Mouse (Mus musculus): ENCODE measurements around the gene Chad. TPM values are rescaled to one million over a fixed set of nuclear protein-coding genes. Genes with fewer than 3 reads are reported as not detected.

Gene Chad
- polyA plus RNA-seq, 1 experiment from 2014 or later: 0.28 TPM

DNA sequence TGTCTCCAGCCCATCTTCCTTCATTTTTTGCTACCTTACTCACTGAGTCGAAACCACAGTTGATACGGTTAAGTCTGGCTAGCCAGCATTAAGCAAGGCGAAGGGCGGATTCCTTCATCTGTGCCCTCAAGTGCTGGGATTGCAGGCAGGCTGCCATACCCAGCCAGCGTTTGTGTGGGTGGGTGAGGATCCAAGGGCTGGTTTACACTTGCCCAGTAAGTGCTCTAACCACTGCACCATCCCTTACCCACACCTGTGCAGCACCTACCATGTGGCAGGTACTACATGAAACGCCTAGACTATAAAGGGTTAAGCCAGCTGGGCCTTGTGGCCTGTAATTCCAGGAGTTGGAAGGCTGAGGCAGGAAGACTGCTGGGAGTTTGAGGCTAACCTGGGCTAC lies 17.6 kb upstream of the Chad start:
- H3K4me3 ChIP-seq: no peak overlapping the region
- no peak for DNase-seq (ENCODE audit: low spot score)
- no peaks in the 10 kb centered on the region for H3K27me3 ChIP-seq (ENCODE audit: insufficient read depth, poor library complexity, severe bottlenecking)
- H3K9me3 ChIP-seq: 0 out of 2 replicates have a peak, but pooled peaks cover 3% of the 10 kb centered on the region
- WGBS: 93% methylated on average over 6 of the region's 6 CpGs
- peaks cover 6% of the 10 kb centered on the region; the same call in 1 of the 2 replicates for H3K36me3 ChIP-seq
- no peak overlapping the region for H3K27ac ChIP-seq
- peaks cover 24% of the 10 kb centered on the region for H3K4me1 ChIP-seq

DNA sequence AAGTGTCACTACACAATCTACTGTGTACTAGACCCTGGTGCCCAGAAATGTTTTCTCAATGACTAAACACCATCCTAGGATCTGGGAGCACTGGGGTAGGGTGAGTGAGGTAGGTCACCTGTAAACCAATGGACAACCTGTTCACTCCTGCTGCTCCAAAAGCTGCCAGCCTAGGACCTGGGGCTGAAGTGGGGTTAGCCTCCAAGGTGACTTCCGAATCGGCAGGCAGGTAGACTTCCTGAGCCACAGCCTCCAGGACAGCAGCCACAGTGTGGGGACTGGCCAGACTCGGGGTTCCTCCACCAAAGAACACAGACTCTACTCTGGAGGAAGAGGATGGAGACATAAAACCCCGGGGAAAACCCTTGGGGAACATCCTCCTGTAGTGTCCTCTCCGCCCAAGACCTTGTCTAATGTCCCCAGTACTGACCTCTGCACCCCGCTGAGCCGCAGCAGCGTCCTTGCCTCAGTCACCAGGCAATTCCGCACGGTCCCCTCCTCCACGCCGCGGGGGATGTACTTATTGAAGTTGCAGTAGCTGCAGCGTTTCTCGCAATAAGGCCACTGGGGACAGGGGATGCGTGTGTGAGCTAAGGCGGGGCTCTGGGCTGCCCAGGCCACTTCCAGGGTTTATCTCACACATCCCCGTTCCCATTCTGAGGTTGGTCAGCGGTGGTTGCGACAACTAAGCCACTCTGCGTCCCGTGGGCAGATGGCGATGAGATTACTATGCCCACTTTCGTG lies 16.6 kb upstream of the Chad start:
- Histone ChIP-seq H3K9me3 (0 out of 2 replicates have a peak, but pooled peaks cover 3% of the 10 kb centered on the region), H3K4me3 (peak overlapping the region; percentile 76), H3K27me3 (ENCODE audit: insufficient read depth, poor library complexity, severe bottlenecking) (no peaks in the 10 kb centered on the region), H3K36me3 (no peaks in the 10 kb centered on the region), H3K4me1 (peaks cover 24% of the 10 kb centered on the region), H3K27ac (peak overlapping the region; percentile 93)
- 13% methylated on average over 24 of the region's 24 CpGs for WGBS
- no peak for DNase-seq (ENCODE audit: low spot score)

DNA sequence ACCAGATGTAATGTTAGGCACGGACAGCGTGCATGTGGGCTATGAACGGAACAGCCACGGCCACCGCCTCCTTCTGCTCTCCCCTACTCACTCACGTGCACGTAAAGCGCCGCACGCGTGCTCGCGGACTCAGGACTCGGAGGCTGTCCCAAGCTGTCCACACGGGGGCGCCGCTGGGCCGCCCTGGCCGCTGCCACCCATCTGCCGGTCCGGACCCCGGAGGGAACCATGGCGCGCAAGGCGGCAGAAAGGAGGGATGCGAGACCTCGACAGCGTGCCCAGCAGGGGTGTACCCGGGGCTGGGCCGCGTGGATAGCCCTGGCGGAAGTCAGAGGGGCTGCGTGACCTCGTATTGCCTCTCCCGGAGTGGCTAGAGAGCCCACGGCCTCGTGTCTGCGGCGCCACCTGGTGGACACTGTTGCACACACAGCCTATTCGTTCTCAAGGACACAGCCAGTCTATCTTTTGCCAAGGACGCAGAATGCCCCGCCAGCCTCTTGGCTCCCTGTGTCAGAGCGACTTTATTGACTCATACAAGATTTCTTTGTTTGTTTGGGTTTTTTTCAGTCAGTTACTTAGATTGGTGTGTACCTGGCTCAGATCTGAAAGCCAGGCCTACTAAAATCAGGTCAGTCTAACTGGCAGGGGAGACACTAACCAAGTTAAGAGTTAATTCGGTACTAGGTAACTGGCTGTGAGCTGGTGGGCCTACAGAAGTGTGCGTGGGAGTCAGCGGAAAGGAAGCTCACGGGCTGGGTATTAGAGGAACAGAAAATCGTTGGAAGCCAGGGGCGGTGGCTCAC lies 15.8 kb upstream of the Chad start, which contains the start of gene Rsad1:
Rsad1 (minus strand) TSS at position 368 of the 803 bp plus-strand sequence.
- Histone ChIP-seq H3K4me1 (peaks cover 24% of the 10 kb centered on the region), H3K9me3 (0 out of 2 replicates have a peak, but pooled peaks cover 3% of the 10 kb centered on the region), H3K27ac (peak within 1 kb of the TSS; percentile 93), H3K36me3 (no peaks in the 10 kb centered on the region), H3K4me3 (peak within 1 kb of the TSS; percentile 76), H3K27me3 (ENCODE audit: insufficient read depth, poor library complexity, severe bottlenecking) (no peaks in the 10 kb centered on the region)
- DNase-seq (ENCODE audit: low spot score): peak; percentile 96
- 4% methylated on average over 49 of the region's 49 CpGs for WGBS

DNA sequence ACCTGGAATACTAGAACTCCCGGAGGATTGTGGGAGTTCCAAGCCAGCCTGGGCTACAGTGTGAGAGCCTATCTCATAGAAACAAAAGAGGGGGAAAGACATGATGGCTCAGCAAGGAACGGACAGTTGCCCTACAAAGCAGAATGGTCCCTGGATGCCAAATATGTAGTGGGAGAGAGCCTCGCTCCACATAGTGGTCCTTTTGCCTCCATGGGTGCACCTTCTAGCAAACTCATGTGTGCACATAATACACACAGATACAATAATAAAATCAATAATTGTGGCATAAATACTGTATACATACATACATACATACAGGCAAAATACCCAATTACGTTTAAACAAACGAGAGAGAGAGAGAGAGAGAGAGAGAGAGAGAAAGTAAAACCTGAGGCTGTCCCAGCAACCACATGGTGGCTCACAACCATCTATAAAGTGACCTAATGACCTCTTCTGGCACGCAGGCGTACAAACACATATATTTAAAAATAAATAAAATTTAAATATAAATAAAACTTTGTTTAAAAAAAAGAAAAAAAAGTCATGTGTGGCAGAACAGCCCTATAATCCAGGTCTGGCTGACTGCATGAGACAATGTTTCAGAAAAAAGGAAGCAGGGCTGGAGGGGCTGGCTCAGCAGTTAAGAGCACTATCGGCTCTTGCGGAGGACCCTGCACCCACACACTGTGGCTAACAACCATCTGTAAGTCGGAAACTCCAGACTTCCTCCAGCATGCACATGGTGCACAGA lies 15.0 kb upstream of the Chad start:
- DNase-seq (ENCODE audit: low spot score): no peak
- H3K9me3 ChIP-seq: 0 out of 2 replicates have a peak, but pooled peaks cover 3% of the 10 kb centered on the region
- no peaks in the 10 kb centered on the region for H3K36me3 ChIP-seq
- peaks cover 16% of the 10 kb centered on the region for H3K4me1 ChIP-seq
- WGBS: 80% methylated on average over 10 of the region's 10 CpGs
- peak overlapping the region; percentile 93 for H3K27ac ChIP-seq
- no peaks in the 10 kb centered on the region for H3K27me3 ChIP-seq (ENCODE audit: insufficient read depth, poor library complexity, severe bottlenecking)
- H3K4me3 ChIP-seq: peak overlapping the region; percentile 76; the same call in 1 of the 2 replicates

DNA sequence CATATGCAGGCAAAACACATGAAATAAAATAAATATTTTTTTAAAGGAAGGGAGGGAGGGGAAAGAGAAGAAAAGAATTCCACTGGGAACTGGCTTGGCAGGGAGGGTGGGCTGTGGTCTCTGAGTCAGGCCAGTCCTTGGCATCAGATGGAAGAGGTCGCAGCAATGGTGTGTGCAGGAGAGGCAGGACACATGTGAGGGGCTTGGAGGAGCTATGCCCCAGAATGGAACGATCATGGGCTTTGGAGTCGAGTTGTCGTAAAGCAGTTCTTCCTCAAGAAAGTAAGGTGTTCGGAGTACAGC lies 14.5 kb upstream of the Chad start:
- WGBS: 84% methylated on average over 5 of the region's 5 CpGs
- no peak for DNase-seq (ENCODE audit: low spot score)
- Histone ChIP-seq H3K9me3 (0 out of 2 replicates have a peak, but pooled peaks cover 3% of the 10 kb centered on the region), H3K36me3 (peaks cover 3% of the 10 kb centered on the region; the same call in 1 of the 2 replicates), H3K27me3 (ENCODE audit: insufficient read depth, poor library complexity, severe bottlenecking) (no peaks in the 10 kb centered on the region), H3K27ac (no peak overlapping the region), H3K4me3 (no peak overlapping the region), H3K4me1 (peaks cover 15% of the 10 kb centered on the region)

DNA sequence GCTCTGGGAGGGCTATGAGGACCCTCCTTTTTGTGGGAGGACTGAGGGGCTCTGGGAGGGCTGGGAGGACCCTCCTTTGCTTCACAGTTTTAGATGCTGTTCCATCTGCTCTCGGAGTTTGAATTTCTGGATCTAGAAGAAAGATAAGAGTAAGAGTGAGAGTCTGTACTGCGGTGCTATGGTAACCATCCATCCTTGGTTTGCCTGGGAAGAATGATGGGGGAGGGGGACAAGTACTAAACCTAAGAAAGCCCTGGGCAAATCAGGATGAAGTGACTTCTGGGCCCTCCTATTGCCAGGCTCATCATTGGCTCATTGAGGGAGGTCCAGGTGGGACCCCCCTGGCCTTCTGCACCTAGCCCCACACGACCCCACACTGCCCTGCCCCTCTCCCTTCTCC lies 6.6 kb upstream of the Chad start:
- Histone ChIP-seq H3K27me3 (ENCODE audit: insufficient read depth, poor library complexity, severe bottlenecking) (peaks cover 6% of the 10 kb centered on the region; the same call in 1 of the 2 replicates), H3K4me1 (peaks cover 9% of the 10 kb centered on the region; the same call in 1 of the 2 replicates), H3K27ac (no peak overlapping the region), H3K4me3 (no peak overlapping the region), H3K36me3 (peaks cover 8% of the 10 kb centered on the region; the same call in 1 of the 2 replicates), H3K9me3 (no peaks in the 10 kb centered on the region)
- WGBS: 49% methylated on average over 3 of the region's 3 CpGs
- DNase-seq (ENCODE audit: low spot score): no peak

DNA sequence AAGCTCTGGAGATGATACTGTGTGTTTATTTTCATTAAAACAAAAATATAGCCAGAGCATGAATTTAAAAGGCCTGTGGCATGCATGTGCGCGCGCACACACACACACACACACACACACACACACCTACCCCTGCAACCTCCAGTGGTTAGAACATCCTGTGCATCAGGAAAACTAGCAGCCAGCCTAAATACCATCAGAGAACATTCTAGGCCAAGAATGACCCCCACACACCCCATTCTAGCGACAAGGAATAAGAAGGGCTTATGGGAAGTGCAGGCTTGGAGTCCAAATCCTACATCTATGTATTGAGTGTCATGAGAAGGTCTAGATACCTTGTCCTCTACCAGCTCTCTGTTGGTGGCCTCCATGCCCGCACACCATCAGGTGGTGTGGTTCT lies 1.5 kb upstream of the Chad start:
- WGBS: 91% methylated on average over 5 of the region's 5 CpGs
- peaks cover 57% of the 10 kb centered on the region for H3K27me3 ChIP-seq (ENCODE audit: insufficient read depth, poor library complexity, severe bottlenecking)
- H3K36me3 ChIP-seq: no peaks in the 10 kb centered on the region

DNA sequence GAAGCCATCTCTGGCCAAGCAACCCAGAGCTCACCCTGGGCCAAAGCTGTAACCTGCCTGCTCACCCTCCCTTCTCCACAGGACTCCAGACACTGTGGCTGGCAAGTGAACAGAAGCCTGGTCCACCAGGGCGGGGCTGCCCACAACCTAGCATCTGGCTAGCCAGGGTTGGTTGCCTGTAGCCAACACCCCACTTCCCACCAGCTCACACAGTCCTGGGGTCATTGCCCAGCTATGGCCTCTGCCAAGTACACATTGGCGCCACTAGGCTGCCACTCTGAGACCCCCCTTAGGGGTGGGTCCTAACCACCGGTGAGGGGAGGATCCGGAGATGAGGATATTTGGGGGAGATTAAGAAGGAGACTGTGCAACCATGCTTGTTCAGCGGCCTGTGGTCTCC lies 1.0 kb upstream of the Chad start:
- Histone ChIP-seq H3K4me1 (peaks cover 28% of the 10 kb centered on the region), H3K36me3 (peaks cover 3% of the 10 kb centered on the region; the same call in 1 of the 2 replicates), H3K4me3 (peak overlapping the region; percentile 53), H3K9me3 (no peaks in the 10 kb centered on the region), H3K27me3 (ENCODE audit: insufficient read depth, poor library complexity, severe bottlenecking) (peaks cover 57% of the 10 kb centered on the region), H3K27ac (peak overlapping the region; percentile 77)
- 59% methylated on average over 5 of the region's 5 CpGs for WGBS
- no peak for DNase-seq (ENCODE audit: low spot score)

More for the DNA sequence above, 1.5 kb upstream of the Chad start:
- H3K9me3 ChIP-seq: no peaks in the 10 kb centered on the region
- DNase-seq (ENCODE audit: low spot score): no peak
- peaks cover 28% of the 10 kb centered on the region for H3K4me1 ChIP-seq
- H3K4me3 ChIP-seq: no peak overlapping the region
- H3K27ac ChIP-seq: no peak overlapping the region

DNA sequence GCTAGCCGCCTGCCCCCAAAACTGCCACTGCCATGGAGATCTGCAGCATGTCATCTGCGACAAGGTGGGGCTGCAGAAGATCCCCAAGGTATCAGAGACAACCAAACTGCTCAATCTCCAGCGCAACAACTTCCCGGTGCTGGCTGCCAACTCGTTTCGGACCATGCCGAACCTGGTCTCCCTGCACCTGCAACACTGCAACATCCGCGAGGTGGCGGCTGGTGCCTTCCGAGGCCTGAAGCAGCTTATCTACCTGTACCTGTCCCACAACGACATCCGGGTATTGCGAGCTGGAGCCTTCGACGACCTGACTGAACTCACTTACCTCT lies 268 bp downstream of the Chad start:
- no peak for DNase-seq (ENCODE audit: low spot score)
- WGBS: 12% methylated on average over 16 of the region's 16 CpGs
- Histone ChIP-seq H3K27me3 (ENCODE audit: insufficient read depth, poor library complexity, severe bottlenecking) (peaks cover 57% of the 10 kb centered on the region), H3K27ac (peak overlapping the region; percentile 77; the same call in 1 of the 2 replicates), H3K36me3 (peaks cover 14% of the 10 kb centered on the region; the same call in 1 of the 2 replicates), H3K4me1 (peaks cover 28% of the 10 kb centered on the region), H3K4me3 (peak overlapping the region; percentile 53), H3K9me3 (no peaks in the 10 kb centered on the region)

DNA sequence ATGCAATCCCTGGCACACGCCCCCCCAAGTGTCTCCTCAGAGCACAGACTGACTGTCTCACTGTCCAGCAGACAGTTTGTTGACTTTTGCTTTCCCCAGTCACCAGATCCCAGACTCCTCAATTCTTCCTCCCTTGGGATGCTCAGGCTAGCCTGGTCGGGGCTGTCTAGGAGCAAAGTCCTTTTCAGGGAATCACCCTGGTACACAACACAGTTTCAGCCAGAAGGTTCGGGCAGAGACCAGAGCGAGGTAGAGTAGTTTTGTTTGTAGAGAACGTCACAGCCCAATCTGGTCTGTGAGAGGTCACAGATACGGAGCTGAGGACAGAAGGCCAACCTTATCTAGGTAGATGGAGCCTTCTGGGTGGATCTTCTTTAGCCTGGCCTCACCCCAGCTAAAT lies 1.7 kb downstream of the Chad start:
- Histone ChIP-seq H3K27me3 (ENCODE audit: insufficient read depth, poor library complexity, severe bottlenecking) (peaks cover 57% of the 10 kb centered on the region), H3K36me3 (peaks cover 17% of the 10 kb centered on the region; the same call in 1 of the 2 replicates), H3K4me1 (peaks cover 28% of the 10 kb centered on the region), H3K27ac (no peak overlapping the region), H3K4me3 (no peak overlapping the region), H3K9me3 (no peaks in the 10 kb centered on the region)
- 56% methylated on average over 6 of the region's 6 CpGs for WGBS
- no peak for DNase-seq (ENCODE audit: low spot score)

DNA sequence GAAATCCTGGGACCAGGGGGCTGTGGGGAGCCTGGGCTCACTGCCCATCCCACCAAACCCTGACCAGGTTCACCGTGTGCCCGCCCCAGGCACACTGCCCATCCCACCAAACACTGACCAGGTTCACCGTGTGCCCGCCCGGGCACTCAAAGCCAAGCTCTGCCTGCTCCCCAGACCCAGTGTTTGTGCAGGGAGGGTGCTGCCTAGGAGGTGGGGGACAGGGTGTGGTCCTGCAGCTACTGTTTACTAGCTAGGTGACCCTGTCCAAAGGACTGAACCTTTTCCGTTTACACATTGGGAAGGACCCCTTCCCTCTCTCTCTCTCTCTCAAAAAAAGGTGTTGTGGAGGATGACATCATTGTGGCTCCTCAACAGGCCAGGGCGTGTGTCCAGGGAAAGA lies 2.5 kb downstream of the Chad start:
- H3K36me3 ChIP-seq: peaks cover 17% of the 10 kb centered on the region; the same call in 1 of the 2 replicates
- H3K4me3 ChIP-seq: no peak overlapping the region
- WGBS: 83% methylated on average over 7 of the region's 7 CpGs
- H3K27me3 ChIP-seq (ENCODE audit: insufficient read depth, poor library complexity, severe bottlenecking): peaks cover 57% of the 10 kb centered on the region
- no peak for DNase-seq (ENCODE audit: low spot score)
- no peak overlapping the region for H3K27ac ChIP-seq
- no peaks in the 10 kb centered on the region for H3K9me3 ChIP-seq
- peaks cover 28% of the 10 kb centered on the region for H3K4me1 ChIP-seq

DNA sequence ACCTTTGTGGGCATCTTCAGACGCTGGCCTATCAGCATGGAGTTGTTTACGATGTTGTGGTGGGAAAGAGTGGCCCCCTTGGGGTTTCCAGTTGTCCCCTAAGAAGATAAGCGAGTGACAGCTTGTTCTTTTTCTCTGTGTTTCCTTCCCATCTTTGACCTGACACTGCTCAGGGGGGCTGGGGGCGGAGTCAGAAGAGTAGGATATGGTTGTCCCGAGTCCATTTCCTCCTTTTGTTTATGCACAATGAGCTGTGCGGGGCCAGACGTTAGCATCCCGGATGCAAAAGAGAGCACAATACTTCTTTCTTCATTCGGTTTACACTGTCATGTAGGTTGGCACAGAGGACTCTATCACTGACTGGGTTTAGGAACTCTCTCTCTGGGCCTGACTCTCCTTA lies 5.8 kb downstream of the Chad start:
- peaks cover 6% of the 10 kb centered on the region; the same call in 1 of the 2 replicates for H3K4me1 ChIP-seq
- no peaks in the 10 kb centered on the region for H3K9me3 ChIP-seq
- H3K27ac ChIP-seq: no peak overlapping the region
- peaks cover 17% of the 10 kb centered on the region; the same call in 1 of the 2 replicates for H3K36me3 ChIP-seq
- H3K4me3 ChIP-seq: no peak overlapping the region
- DNase-seq (ENCODE audit: low spot score): no peak
- WGBS: 53% methylated on average over 9 of the region's 9 CpGs
- H3K27me3 ChIP-seq (ENCODE audit: insufficient read depth, poor library complexity, severe bottlenecking): peaks cover 27% of the 10 kb centered on the region
